Mouse (Mus musculus) small intestine, adult 2 months (tissue): ENCODE results near the gene Aff4. TPM values are rescaled to one million over a fixed set of nuclear protein-coding genes. Genes with fewer than 3 reads are reported as not detected.

Source experiments
- H3K27ac ChIP-seq: fragments of 200-500 bp; 2 replicates; pipeline ENCODE4 v1.5.1; 2012; ENCODE audit warnings: low read depth, low read length, control low read depth, inconsistent platforms; ENCODE audit not compliant: insufficient read depth
- H3K27me3 ChIP-seq: fragments of 200-500 bp; 2 replicates; pipeline ENCODE4 v1.6.1; 2012; ENCODE audit warnings: mild to moderate bottlenecking, moderate library complexity, low read length, inconsistent platforms; ENCODE audit not compliant: control insufficient read depth, insufficient read depth
- H3K36me3 ChIP-seq: fragments of 200-500 bp; 2 replicates; pipeline ENCODE4 v1.6.1; 2012; ENCODE audit warnings: mild to moderate bottlenecking, low read length, control low read depth, inconsistent platforms; ENCODE audit not compliant: control insufficient read depth, insufficient read depth
- H3K4me1 ChIP-seq: fragments of 200-500 bp; 2 replicates; pipeline ENCODE4 v1.6.1; 2012; ENCODE audit warnings: low read length, inconsistent platforms, mixed read lengths; ENCODE audit not compliant: control insufficient read depth, insufficient read depth, insufficient read length
- H3K4me3 ChIP-seq: fragments of 200-500 bp; 2 replicates; pipeline ENCODE4 v1.5.1; 2012; ENCODE audit warnings: low read depth, mild to moderate bottlenecking, control low read depth, inconsistent platforms, low read length, moderate library complexity
- CTCF ChIP-seq: fragments of 200-500 bp; IDR thresholded peaks from 2 replicates; pipeline ENCODE4 v1.5.1; 2012; ENCODE audit warnings: low read depth, mild to moderate bottlenecking, control low read depth, inconsistent platforms, low read length, moderate library complexity, mixed read lengths; ENCODE audit not compliant: insufficient replicate concordance, insufficient read length; ENCODE audit errors: extremely low read depth
- POLR2A ChIP-seq: fragments of 200-500 bp; IDR thresholded peaks from 2 replicates; pipeline ENCODE4 v1.6.1; 2012; ENCODE audit warnings: low read depth, mild to moderate bottlenecking, control low read depth, inconsistent platforms, low read length, moderate library complexity
- WGBS: fragments of 180-500 bp; shearing (Covaris S2); methylation state at CpG from one replicate; pipeline ENCODE4 v1.1.7; 2018; 5-methylcytosine and 5-hydroxymethylcytosine counted together
- polyA plus RNA-seq: library from polyadenylated mRNA; depleted of rRNA; stranded (reverse); fragments of >200 nt; gene quantifications from 2 replicates; pipeline ENCODE4 v1.2.3, GENCODE M21; 2012; rRNA removed

Aff4 gene
- 3.2 and 6.6 TPM in 2 replicates for polyA plus RNA-seq

- Histone ChIP-seq H3K4me3 (peak within 1 kb of the TSS; percentile 94), H3K27ac (peak within 1 kb of the TSS; percentile 98), H3K27me3 (no peaks in the 10 kb centered on the region), H3K4me1 (peaks cover 5% of the 10 kb centered on the region), H3K36me3 (0 out of 2 replicates have a peak, but pooled peaks cover 2% of the 10 kb centered on the region)
- TF ChIP-seq POLR2A (peak; percentile 42), CTCF (no peak)
- under 1% methylated on average over 118 of the region's 127 CpGs for WGBS
These were observed at the start of gene Aff4 for GRCm38 (mm10) chr11:53350291-53351223. Gene Aff4, plus strand, starts transcription at chr11:53350833.

- Histone ChIP-seq H3K27ac (peak overlapping the region; percentile 97), H3K27me3 (no peaks in the 10 kb centered on the region), H3K36me3 (no peaks in the 10 kb centered on the region), H3K4me1 (peaks cover 16% of the 10 kb centered on the region; the same call in 1 of the 2 replicates), H3K4me3 (peak overlapping the region; percentile 82)
- TF ChIP-seq POLR2A (no peak), CTCF (no peak)
- 43% methylated on average over 9 of the region's 9 CpGs for WGBS
These were observed 49.5 kb upstream of the Aff4 start for GRCm38 (mm10) chr11:53301167-53301515.

DNA sequence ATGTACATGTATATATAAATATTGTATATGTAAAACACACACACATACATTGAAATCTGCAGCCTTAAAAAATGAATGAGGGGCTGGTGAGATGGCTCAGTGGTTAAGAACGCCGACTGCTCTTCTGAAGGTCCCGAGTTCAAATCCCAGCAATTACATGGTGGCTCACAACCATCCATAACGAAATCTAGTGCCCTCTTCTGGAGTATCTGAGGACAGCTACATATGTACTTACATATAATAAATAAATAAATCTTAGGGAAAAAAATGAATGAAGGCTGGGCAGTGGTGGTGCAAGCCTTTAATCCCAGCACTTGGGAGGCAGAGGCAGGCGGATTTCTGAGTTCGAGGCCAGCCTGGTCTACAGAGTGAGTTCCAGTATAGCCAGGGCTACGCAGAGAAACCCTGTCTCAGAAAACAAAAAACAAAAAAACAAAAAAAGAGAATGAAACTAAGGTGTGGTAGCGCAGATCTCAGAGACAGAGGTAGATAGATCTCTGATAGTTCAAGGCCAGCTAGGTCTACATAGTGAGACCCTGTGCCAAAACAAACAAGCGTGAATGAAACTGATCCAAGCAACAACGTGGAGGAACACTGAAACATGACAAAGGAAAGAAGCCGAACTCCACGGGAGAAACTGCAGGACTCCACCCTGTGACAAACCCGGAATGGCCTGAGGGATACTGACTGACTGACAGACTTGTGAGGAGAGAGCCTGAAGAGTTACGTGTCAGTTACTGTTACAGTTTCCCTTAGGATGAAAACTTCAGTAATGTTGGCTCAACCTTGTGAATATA, 46.4 kb upstream of the Aff4 start:
- TF ChIP-seq CTCF (no peak), POLR2A (no peak)
- 85% methylated on average over 14 of the region's 14 CpGs for WGBS
- peaks cover 28% of the 10 kb centered on the region; the same call in 1 of the 2 replicates for H3K4me1 ChIP-seq

DNA sequence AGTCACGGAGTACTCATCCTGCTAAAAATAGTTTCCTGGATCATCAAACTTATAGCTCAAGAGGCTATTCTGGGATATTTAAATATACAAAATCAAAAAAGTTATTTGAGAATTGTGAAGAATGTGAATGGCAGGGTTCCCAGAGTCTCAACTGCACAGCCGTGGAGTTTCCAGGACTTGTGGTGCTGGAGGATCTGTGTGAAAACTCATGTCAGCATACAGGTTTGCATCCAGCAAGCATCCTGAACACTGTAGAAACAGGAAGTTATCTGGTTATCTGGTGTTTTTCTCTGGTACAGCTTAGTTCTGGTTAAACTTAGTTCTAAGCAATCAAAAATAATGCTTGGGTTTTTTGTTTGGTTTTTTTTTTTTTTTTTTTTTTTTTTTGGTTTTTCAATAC, 43.7 kb upstream of the Aff4 start:
- TF ChIP-seq CTCF, result no peak
- TF ChIP-seq POLR2A, result no peak
- no peaks in the 10 kb centered on the region for H3K27me3 ChIP-seq
- H3K4me3 ChIP-seq, result no peak overlapping the region
- WGBS, result 69% methylated on average over 2 of the region's 2 CpGs
- no peaks in the 10 kb centered on the region for H3K36me3 ChIP-seq
- H3K4me1 ChIP-seq, result peaks cover 21% of the 10 kb centered on the region; the same call in 1 of the 2 replicates
- no peak overlapping the region; the same call in 1 of the 2 replicates for H3K27ac ChIP-seq

More for the DNA sequence above, 46.4 kb upstream of the Aff4 start:
- Histone ChIP-seq H3K4me3 (no peak overlapping the region), H3K27me3 (no peaks in the 10 kb centered on the region), H3K36me3 (no peaks in the 10 kb centered on the region), H3K27ac (no peak overlapping the region)

- 21% methylated on average over 10 of the region's 10 CpGs for WGBS
- TF ChIP-seq CTCF (no peak), POLR2A (no peak)
- H3K36me3 ChIP-seq, result no peaks in the 10 kb centered on the region
These were observed 43.0 kb upstream of the Aff4 start for GRCm38 (mm10) chr11:53307558-53308065.

GRCm38 (mm10) chr11:53308251-53308864, 42.3 kb upstream of the Aff4 start:
- Histone ChIP-seq H3K27ac (peak overlapping the region; percentile 90), H3K4me3 (no peak overlapping the region), H3K36me3 (no peaks in the 10 kb centered on the region), H3K4me1 (peaks cover 21% of the 10 kb centered on the region; the same call in 1 of the 2 replicates), H3K27me3 (no peaks in the 10 kb centered on the region)
- no peak for TF ChIP-seq POLR2A
- no peak for TF ChIP-seq CTCF

More at GRCm38 (mm10) chr11:53307558-53308065, 43.0 kb upstream of the Aff4 start:
- peaks cover 21% of the 10 kb centered on the region; the same call in 1 of the 2 replicates for H3K4me1 ChIP-seq
- no peak overlapping the region for H3K4me3 ChIP-seq
- peak overlapping the region; percentile 90 for H3K27ac ChIP-seq
- H3K27me3 ChIP-seq, result no peaks in the 10 kb centered on the region
